Mouse (Mus musculus) heart, postnatal 0 days (tissue): ENCODE data around the gene Cdh13.

Experiments
- CTCF ChIP-seq: IDR thresholded peaks from 2 replicates; pipeline ENCODE4 v1.5.1; 2016; ENCODE audit warnings: antibody characterized with exemption, control low read depth, low read depth
- EP300 ChIP-seq: IDR thresholded peaks from 2 replicates; pipeline ENCODE4 v1.6.1; 2016; ENCODE audit warnings: antibody characterized with exemption, low read depth

DNA sequence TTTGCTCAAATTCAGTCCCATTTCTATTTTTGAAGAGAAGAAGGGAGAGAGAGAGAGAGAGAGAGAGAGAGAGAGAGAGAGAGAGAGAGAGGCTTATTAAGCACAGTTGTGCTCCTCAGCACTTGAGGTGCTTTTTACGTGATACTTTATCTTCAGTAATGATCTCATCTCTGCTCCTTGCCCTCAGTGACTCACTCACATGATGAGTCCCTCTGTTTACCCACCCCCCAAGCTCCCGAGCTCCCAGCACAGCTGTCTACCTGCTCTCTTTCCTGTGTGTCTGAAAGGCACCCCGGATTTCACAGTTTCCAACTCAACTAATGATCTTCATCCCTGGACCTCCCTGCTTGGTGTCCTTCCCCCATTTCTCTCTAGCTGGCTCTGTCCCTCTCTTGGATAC, 39.9 kb downstream of the Cdh13 start:
- TF ChIP-seq EP300: no peak
- TF ChIP-seq CTCF: no peak
